Mouse (Mus musculus) lung, embryonic 14.5 days (tissue): ENCODE results near the gene Chit1. TPM values are rescaled to one million over a fixed set of nuclear protein-coding genes. Genes with fewer than 3 reads are reported as not detected.

Source experiments
- ATAC-seq: fragments of 200-750 bp; cut with Nextera tagmentation; 2 replicates; pipeline ENCODE4 v1.8.0; 2017; ENCODE audit warnings: mild to moderate bottlenecking, moderate TSS enrichment, moderate library complexity; ENCODE audit not compliant: insufficient read depth
- DNase-seq: peaks from one replicate; pipeline ENCODE4 v3.0.0-alpha.2; 2015
- H3K27ac ChIP-seq: fragments of 300-500 bp; sonication (generic); 2 replicates; pipeline ENCODE4 v1.5.1; 2014; ENCODE audit warnings: low read depth, mild to moderate bottlenecking, moderate library complexity
- H3K27me3 ChIP-seq: fragments of 300-500 bp; sonication (generic); 2 replicates; pipeline ENCODE4 v1.6.1; 2014; ENCODE audit warnings: low read length, control low read depth; ENCODE audit not compliant: insufficient read depth
- H3K36me3 ChIP-seq: fragments of 300-500 bp; sonication (generic); 2 replicates; pipeline ENCODE4 v1.6.1; 2014; ENCODE audit warnings: control low read depth; ENCODE audit not compliant: insufficient read depth
- H3K4me1 ChIP-seq: fragments of 300-500 bp; sonication (generic); 2 replicates; pipeline ENCODE4 v1.6.1; 2014; ENCODE audit warnings: antibody characterized with exemption, control low read depth; ENCODE audit not compliant: insufficient read depth
- H3K4me2 ChIP-seq: fragments of 300-500 bp; sonication (generic); 2 replicates; pipeline ENCODE4 v1.6.1; 2014; ENCODE audit warnings: mild to moderate bottlenecking
- H3K4me3 ChIP-seq: fragments of 300-500 bp; sonication (generic); 2 replicates; pipeline ENCODE4 v1.5.1; 2014; ENCODE audit warnings: low read depth, low read length
- H3K9ac ChIP-seq: fragments of 300-500 bp; sonication (generic); 2 replicates; pipeline ENCODE4 v1.6.1; 2014
- H3K9me3 ChIP-seq: fragments of 300-500 bp; sonication (generic); 2 replicates; pipeline ENCODE4 v1.6.1; 2016; ENCODE audit warnings: low read depth, low read length, control low read depth
- CTCF ChIP-seq: IDR thresholded peaks from 2 replicates; pipeline ENCODE4 v1.5.1; 2016; ENCODE audit warnings: antibody characterized with exemption, low read depth
- WGBS: fragments of 180-500 bp; shearing (Covaris S2); extraction: QIAGEN DNeasy Blood & Tissue Kit; methylation state at CpG from one replicate; pipeline ENCODE4 v1.1.7; 2014; 5-methylcytosine and 5-hydroxymethylcytosine counted together
- polyA plus RNA-seq: library from polyadenylated mRNA; unstranded; fragments of >200 nt; fragmentation: Nextera tagmentation; extraction: Ambion mirVana; gene quantifications from 2 replicates; pipeline ENCODE4 v1.2.1, GENCODE M21; 2014

Gene Chit1
- polyA plus RNA-seq, 1 experiment from 2014 or later: not detected

DNA sequence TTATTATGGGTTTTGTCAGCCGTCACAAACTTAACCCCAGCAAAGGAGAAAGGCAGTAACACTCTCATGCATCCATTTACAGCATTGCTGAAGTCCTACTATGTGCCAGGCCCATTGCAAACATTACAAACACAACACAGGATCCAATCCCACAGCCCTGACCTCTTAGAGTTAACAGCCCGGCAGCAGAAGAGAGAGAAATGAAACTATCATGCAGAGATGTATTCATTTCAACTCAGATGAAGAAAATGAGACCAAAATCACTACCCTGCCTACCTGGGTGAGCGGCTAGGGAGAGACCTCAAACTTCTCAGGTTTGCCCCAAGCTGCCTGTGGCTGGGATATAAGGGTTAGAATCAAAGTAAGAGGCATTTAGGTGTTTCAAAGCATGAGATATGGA, 44.5 kb upstream of the Chit1 start:
- Histone ChIP-seq H3K27me3 (no peaks in the 10 kb centered on the region), H3K9me3 (no peaks in the 10 kb centered on the region), H3K9ac (no peak overlapping the region), H3K4me2 (no peak overlapping the region), H3K36me3 (no peaks in the 10 kb centered on the region), H3K4me3 (no peak overlapping the region), H3K27ac (peak overlapping the region; percentile 81), H3K4me1 (peaks cover 80% of the 10 kb centered on the region)
- WGBS: 39% methylated on average over 3 of the region's 3 CpGs
- DNase-seq (no peak), ATAC-seq (no peak)
- no peak for TF ChIP-seq CTCF

DNA sequence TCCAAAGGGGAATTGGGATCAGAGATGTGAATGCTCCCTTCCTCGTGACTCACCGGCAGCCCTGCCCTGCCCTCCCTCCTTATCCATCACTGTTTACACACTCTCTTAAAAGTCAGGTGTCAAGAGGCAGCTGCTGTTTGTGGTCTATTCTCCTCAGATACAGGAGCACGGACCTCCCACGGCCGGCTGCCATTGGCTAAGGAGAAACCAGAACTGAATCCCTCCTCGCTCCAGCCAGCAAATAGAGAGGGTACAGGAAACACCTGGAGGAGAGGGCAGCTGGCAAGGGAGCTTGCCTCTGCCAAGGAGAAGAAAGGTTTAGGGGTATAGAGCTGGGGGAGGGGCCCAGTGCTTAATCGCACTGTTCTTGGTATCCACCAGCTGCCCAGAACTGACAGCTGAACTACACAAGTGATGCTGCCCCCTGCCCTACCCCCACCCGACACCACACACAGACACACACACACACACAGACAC, 43.9 kb upstream of the Chit1 start:
- Histone ChIP-seq H3K4me3 (no peak overlapping the region), H3K9ac (no peak overlapping the region), H3K9me3 (no peaks in the 10 kb centered on the region), H3K4me2 (0 out of 2 replicates have a peak overlapping the region, but pooled peaks have one; percentile 11), H3K4me1 (peaks cover 78% of the 10 kb centered on the region), H3K27ac (peak overlapping the region; percentile 81), H3K36me3 (no peaks in the 10 kb centered on the region), H3K27me3 (no peaks in the 10 kb centered on the region)
- DNase-seq (peak; percentile 83), ATAC-seq (peak; percentile 33)
- no peak for TF ChIP-seq CTCF
- 4% methylated on average over 8 of the region's 8 CpGs for WGBS

DNA sequence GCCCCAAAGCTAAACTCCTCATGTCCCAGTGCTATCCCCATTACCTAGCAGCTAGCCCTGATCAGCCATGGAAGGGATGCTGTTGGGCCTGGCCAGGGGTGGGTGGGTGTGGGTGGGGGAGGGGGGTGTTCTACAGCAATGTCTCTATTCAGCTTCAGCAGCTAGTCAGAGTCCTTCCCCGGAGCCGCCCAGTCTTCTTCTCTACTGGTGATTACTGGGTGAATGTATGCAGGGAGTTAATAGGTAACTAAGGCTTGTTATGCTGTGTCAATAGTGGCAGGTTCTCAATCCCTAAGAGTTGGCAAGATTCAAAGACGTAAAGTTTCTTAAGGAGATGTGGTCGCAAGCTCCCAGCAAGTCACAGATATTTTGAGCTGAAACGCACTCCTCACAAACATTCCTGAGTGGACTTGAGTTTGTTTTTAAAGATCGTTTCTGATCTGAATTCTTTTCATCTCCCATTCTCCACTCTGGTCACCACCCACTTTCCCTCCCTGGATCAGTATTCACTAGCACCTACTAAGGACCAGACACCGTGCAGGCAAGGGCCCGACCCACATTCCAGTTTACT, 40.9 kb upstream of the Chit1 start:
- peak overlapping the region; percentile 18; the same call in 1 of the 2 replicates for H3K9ac ChIP-seq

DNA sequence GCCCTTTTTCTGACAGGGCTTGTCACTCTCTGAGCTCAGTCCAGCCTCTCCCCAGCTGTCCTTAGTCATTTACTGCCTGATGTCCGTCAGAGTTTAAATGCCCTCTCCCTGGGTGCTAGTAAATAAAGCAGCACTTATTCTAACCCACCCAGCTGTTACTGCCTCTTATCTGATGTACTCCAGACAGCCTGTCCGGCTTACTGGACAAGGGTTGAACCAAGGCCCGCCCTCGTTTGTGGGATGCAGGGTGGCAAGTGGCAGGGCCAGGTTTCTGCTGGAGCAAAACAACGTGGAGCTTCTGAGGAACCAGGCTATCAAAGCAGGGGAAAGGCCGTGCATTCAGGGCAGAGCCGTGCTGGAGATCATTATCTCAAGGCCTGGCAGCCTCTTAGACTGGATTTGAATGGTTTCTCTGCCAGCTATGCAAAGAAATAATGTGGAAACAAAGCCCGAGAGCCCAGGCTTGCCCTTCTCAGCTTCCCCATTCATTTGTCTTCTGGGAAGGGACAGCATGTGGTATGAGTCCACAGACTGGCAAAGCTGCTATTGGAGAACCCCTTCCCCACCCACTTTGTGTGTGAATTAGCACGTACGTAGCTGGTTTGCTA, 39.5 kb upstream of the Chit1 start:
- no peak for TF ChIP-seq CTCF
- H3K9ac ChIP-seq: 0 out of 2 replicates have a peak overlapping the region, but pooled peaks have one; percentile 21
- peaks cover 21% of the 10 kb centered on the region for H3K36me3 ChIP-seq
- no peaks in the 10 kb centered on the region for H3K27me3 ChIP-seq
- DNase-seq (peak; percentile 65), ATAC-seq (peak; percentile 45)
- H3K27ac ChIP-seq: peak overlapping the region; percentile 96
- no peaks in the 10 kb centered on the region for H3K9me3 ChIP-seq
- H3K4me3 ChIP-seq: no peak overlapping the region
- WGBS: 26% methylated on average over 10 of the region's 10 CpGs
- H3K4me1 ChIP-seq: peaks cover 51% of the 10 kb centered on the region
- peak overlapping the region; percentile 42; the same call in 1 of the 2 replicates for H3K4me2 ChIP-seq

More for the DNA sequence above, 40.9 kb upstream of the Chit1 start:
- peaks cover 59% of the 10 kb centered on the region for H3K4me1 ChIP-seq
- no peaks in the 10 kb centered on the region for H3K9me3 ChIP-seq
- H3K4me2 ChIP-seq: peak overlapping the region; percentile 42
- no peaks in the 10 kb centered on the region for H3K27me3 ChIP-seq
- ATAC-seq (peak; percentile 45; the same call in 1 of the 2 replicates), DNase-seq (peak; percentile 60)
- H3K36me3 ChIP-seq: peaks cover 9% of the 10 kb centered on the region
- peak overlapping the region; percentile 96 for H3K27ac ChIP-seq
- TF ChIP-seq CTCF: no peak
- 45% methylated on average over 8 of the region's 8 CpGs for WGBS
- no peak overlapping the region for H3K4me3 ChIP-seq

DNA sequence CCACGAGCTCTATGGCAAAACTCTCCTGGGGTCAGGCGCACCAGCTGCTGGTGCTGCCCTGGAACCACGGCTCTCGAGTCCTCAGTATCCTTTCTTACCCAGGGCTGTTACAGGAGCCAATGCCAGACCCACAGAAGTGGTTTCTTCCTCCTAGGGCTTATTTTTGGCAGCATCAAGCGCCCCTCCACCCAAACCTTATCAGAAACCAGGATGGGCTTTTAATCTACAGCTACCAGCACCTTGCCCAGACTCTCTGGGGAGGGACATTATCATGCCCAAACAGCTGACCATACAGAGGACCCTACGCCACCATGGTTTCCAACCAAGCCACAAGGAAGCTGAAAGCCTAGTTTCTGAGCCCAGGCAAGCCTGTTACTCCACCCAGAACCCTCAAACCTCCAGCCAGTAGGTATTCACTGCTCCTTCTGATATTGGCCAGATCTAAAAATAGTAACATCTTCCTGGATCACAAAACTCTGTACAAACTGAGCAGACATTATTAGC, 37.9 kb upstream of the Chit1 start:
- no peak for DNase-seq
- Histone ChIP-seq H3K4me2 (no peak overlapping the region), H3K4me3 (no peak overlapping the region), H3K9ac (no peak overlapping the region), H3K36me3 (peaks cover 33% of the 10 kb centered on the region), H3K27me3 (no peaks in the 10 kb centered on the region), H3K9me3 (no peaks in the 10 kb centered on the region), H3K27ac (peak overlapping the region; percentile 15; the same call in 1 of the 2 replicates), H3K4me1 (peaks cover 40% of the 10 kb centered on the region)
- no peak for TF ChIP-seq CTCF
- WGBS: 79% methylated on average over 6 of the region's 6 CpGs
- no peak; the same call in 1 of the 2 replicates for ATAC-seq

DNA sequence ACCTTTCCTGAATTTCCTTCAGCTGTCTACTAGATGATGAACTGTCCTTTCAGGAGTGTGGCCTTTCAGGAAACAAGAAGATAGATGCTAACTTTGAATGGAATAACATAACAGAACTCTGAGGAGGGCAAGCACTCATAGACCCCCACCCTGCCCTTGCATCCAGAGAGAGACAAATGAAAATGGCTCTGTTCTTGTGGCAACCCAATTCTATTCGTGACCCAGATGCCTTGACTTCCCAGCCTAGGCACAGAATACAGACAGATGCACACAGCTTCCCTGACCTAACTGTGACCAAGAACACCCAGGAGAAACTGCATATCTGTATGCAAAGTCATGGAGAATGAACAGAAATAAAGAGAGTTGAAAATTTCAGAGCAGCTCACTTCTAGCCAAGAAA, 37.4 kb upstream of the Chit1 start:
- H3K27ac ChIP-seq: peak overlapping the region; percentile 15; the same call in 1 of the 2 replicates

DNA sequence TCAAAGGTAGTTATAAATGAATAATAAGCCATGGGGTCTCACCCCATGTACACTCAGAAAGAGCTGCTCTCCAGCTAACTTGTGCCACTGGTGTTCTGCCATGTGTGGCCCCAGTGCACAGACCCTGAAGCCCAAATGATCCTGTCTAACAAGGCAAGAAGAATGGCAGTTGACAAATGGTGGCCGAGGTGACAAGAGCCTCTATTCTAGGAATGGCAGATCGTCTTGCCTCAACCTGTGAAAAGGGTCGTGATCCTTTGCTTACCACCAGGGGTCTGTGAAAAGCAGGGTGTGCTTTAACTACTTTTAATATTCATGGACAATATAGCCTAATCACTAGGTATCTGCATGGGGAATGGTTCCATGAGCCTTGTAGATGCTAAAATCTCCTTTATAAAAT, 36.9 kb upstream of the Chit1 start:
- Histone ChIP-seq H3K9me3 (no peaks in the 10 kb centered on the region), H3K27ac (peak overlapping the region; percentile 15; the same call in 1 of the 2 replicates), H3K4me1 (peaks cover 38% of the 10 kb centered on the region), H3K4me3 (no peak overlapping the region), H3K4me2 (peak overlapping the region; percentile 88; the same call in 1 of the 2 replicates), H3K36me3 (peaks cover 33% of the 10 kb centered on the region), H3K27me3 (no peaks in the 10 kb centered on the region), H3K9ac (no peak overlapping the region)
- no peak for TF ChIP-seq CTCF
- no peak for ATAC-seq
- DNase-seq: no peak
- 63% methylated on average over 3 of the region's 3 CpGs for WGBS

More for the DNA sequence above, 37.4 kb upstream of the Chit1 start:
- peak overlapping the region; percentile 7; the same call in 1 of the 2 replicates for H3K4me2 ChIP-seq
- no peak overlapping the region for H3K4me3 ChIP-seq
- H3K27me3 ChIP-seq: no peaks in the 10 kb centered on the region
- H3K36me3 ChIP-seq: peaks cover 33% of the 10 kb centered on the region
- no peak for TF ChIP-seq CTCF
- no peak for DNase-seq
- peaks cover 40% of the 10 kb centered on the region for H3K4me1 ChIP-seq
- H3K9ac ChIP-seq: no peak overlapping the region
- 68% methylated on average over 1 of the region's 1 CpGs for WGBS
- ATAC-seq: no peak
- no peaks in the 10 kb centered on the region for H3K9me3 ChIP-seq
